Mouse (Mus musculus) liver, embryonic 14.5 days (tissue): ENCODE measurements around the gene Ugt2b35.

Experiments
- CTCF ChIP-seq: IDR thresholded peaks from 2 replicates; pipeline ENCODE4 v1.5.1; 2016; ENCODE audit warnings: antibody characterized with exemption, low read depth, control low read depth
- EP300 ChIP-seq: IDR thresholded peaks from 2 replicates; pipeline ENCODE4 v1.6.1; 2016; ENCODE audit warnings: antibody characterized with exemption, low read depth

GRCm38 (mm10) chr5:87030624-87031023 lies 30.0 kb downstream of the Ugt2b35 start:
- TF ChIP-seq CTCF: no peak
- TF ChIP-seq EP300: no peak
